Mouse (Mus musculus): ENCODE data around the gene Rnasel. TPM values are rescaled to one million over a fixed set of nuclear protein-coding genes. Genes with fewer than 3 reads are reported as not detected.
"Not testable (repeated sequence)": the region's sequence is repeated elsewhere in the genome, so short reads cannot be mapped to it uniquely, and the experiment has no call there.

Rnasel gene
- total RNA-seq, 1 experiment: not detected

- H3K4me3 ChIP-seq (ENCODE audit: insufficient read depth in 1 of 2, low read depth in 1 of 2, low read length in 2 of 2, poor library complexity in 1 of 2, severe bottlenecking in 1 of 2): peak overlapping the region in 1 of 2 experiments; percentile 72; a peak in 2 of 4 replicates
- TF ChIP-seq ZC3H11A (IDR thresholded peaks at IDR 0.05; ENCODE audit: borderline replicate concordance, low read depth, low read length): no peak
- TF ChIP-seq HCFC1 (IDR thresholded peaks at IDR 0.05; ENCODE audit: borderline replicate concordance, insufficient read depth, low read length): no peak
- TF ChIP-seq CHD2 (IDR thresholded peaks at IDR 0.05; ENCODE audit: low read depth, low read length): no peak
- H3K27ac ChIP-seq (ENCODE audit: insufficient read depth, low read depth, low read length, poor library complexity, severe bottlenecking): no peak overlapping the region
- in situ Hi-C loops (cut with MboI; ENCODE audit: low sequenced_read_pairs in 2 of 2, unreplicated experiment in 2 of 2): no loop called here
- H3K9ac ChIP-seq (ENCODE audit: insufficient read depth, low read depth, low read length, poor library complexity, severe bottlenecking): no peak overlapping the region
- DNase-seq (ENCODE audit: low read depth, low spot score): peak; percentile 68
- peaks cover 0 to 2% of the 10 kb centered on the region in 2 experiments; a peak in 1 of 4 replicates for H3K4me1 ChIP-seq (ENCODE audit: control insufficient read depth in 2 of 2, insufficient read depth in 2 of 2, low read length in 2 of 2, poor library complexity in 1 of 2)
- H3K36me3 ChIP-seq (ENCODE audit: control insufficient read depth, insufficient read depth, low read length, poor library complexity, severe bottlenecking): no peaks in the 10 kb centered on the region
- H3K9me3 ChIP-seq (ENCODE audit: control insufficient read depth, insufficient read depth, low read depth, low read length): no peaks in the 10 kb centered on the region
Observed at GRCm38 (mm10) chr1:153766298-153766697, 17.1 kb downstream of the Rnasel start.

- DNase-seq (ENCODE audit: low read depth, low spot score): no peak
- TF ChIP-seq ZC3H11A (IDR thresholded peaks at IDR 0.05; ENCODE audit: borderline replicate concordance, low read depth, low read length) (no peak), MAFK (IDR thresholded peaks at IDR 0.05; ENCODE audit: insufficient read depth, low read depth, low read length) (no peak), CHD2 (IDR thresholded peaks at IDR 0.05; ENCODE audit: low read depth, low read length) (no peak), ZNF384 (IDR thresholded peaks at IDR 0.05; ENCODE audit: low read depth, low read length) (no peak), HCFC1 (IDR thresholded peaks at IDR 0.05; ENCODE audit: borderline replicate concordance, insufficient read depth, low read length) (no peak)
- in situ Hi-C loops (cut with MboI; ENCODE audit: low sequenced_read_pairs in 2 of 2, unreplicated experiment in 2 of 2): no loop called here
Observed at GRCm38 (mm10) chr1:153767281-153767680, 18.1 kb downstream of the Rnasel start.

GRCm38 (mm10) chr1:153768465-153768864 lies 19.2 kb downstream of the Rnasel start:
- no peak for DNase-seq (ENCODE audit: low read depth, low spot score)
- Histone ChIP-seq H3K9me3 (ENCODE audit: control insufficient read depth, insufficient read depth, low read depth, low read length) (no peaks in the 10 kb centered on the region), H3K36me3 (ENCODE audit: control insufficient read depth, insufficient read depth, low read length, poor library complexity, severe bottlenecking) (no peaks in the 10 kb centered on the region), H3K27ac (ENCODE audit: insufficient read depth, low read depth, low read length, poor library complexity, severe bottlenecking) (no peak overlapping the region), H3K4me3 (ENCODE audit: insufficient read depth in 1 of 2, low read depth in 1 of 2, low read length in 2 of 2, poor library complexity in 1 of 2, severe bottlenecking in 1 of 2) (no peak overlapping the region), H3K4me1 (ENCODE audit: control insufficient read depth in 2 of 2, insufficient read depth in 2 of 2, low read length in 2 of 2, poor library complexity in 1 of 2) (peaks cover 0 to 2% of the 10 kb centered on the region in 2 experiments; a peak in 1 of 4 replicates), H3K9ac (ENCODE audit: insufficient read depth, low read depth, low read length, poor library complexity, severe bottlenecking) (no peak overlapping the region)
- in situ Hi-C loops (cut with MboI; ENCODE audit: low sequenced_read_pairs in 2 of 2, unreplicated experiment in 2 of 2): no loop called here
- TF ChIP-seq HCFC1 (IDR thresholded peaks at IDR 0.05; ENCODE audit: borderline replicate concordance, insufficient read depth, low read length) (no peak), ZC3H11A (IDR thresholded peaks at IDR 0.05; ENCODE audit: borderline replicate concordance, low read depth, low read length) (no peak), ZNF384 (IDR thresholded peaks at IDR 0.05; ENCODE audit: low read depth, low read length) (no peak), MAFK (IDR thresholded peaks at IDR 0.05; ENCODE audit: insufficient read depth, low read depth, low read length) (no peak), CHD2 (IDR thresholded peaks at IDR 0.05; ENCODE audit: low read depth, low read length) (no peak)

More at GRCm38 (mm10) chr1:153767281-153767680, 18.1 kb downstream of the Rnasel start:
- Histone ChIP-seq H3K36me3 (ENCODE audit: control insufficient read depth, insufficient read depth, low read length, poor library complexity, severe bottlenecking) (no peaks in the 10 kb centered on the region), H3K4me1 (ENCODE audit: control insufficient read depth in 2 of 2, insufficient read depth in 2 of 2, low read length in 2 of 2, poor library complexity in 1 of 2) (peaks cover 0 to 2% of the 10 kb centered on the region in 2 experiments; a peak in 1 of 4 replicates), H3K9me3 (ENCODE audit: control insufficient read depth, insufficient read depth, low read depth, low read length) (no peaks in the 10 kb centered on the region), H3K27ac (ENCODE audit: insufficient read depth, low read depth, low read length, poor library complexity, severe bottlenecking) (no peak overlapping the region), H3K9ac (ENCODE audit: insufficient read depth, low read depth, low read length, poor library complexity, severe bottlenecking) (no peak overlapping the region), H3K4me3 (ENCODE audit: insufficient read depth in 1 of 2, low read depth in 1 of 2, low read length in 2 of 2, poor library complexity in 1 of 2, severe bottlenecking in 1 of 2) (no peak overlapping the region)

- H3K27ac ChIP-seq (ENCODE audit: insufficient read depth, low read depth, low read length, poor library complexity, severe bottlenecking); in situ Hi-C loops (cut with MboI; ENCODE audit: low sequenced_read_pairs in 2 of 2, unreplicated experiment in 2 of 2); H3K4me1 ChIP-seq (ENCODE audit: control insufficient read depth in 2 of 2, insufficient read depth in 2 of 2, low read length in 2 of 2, poor library complexity in 1 of 2); H3K9ac ChIP-seq (ENCODE audit: insufficient read depth, low read depth, low read length, poor library complexity, severe bottlenecking); H3K36me3 ChIP-seq (ENCODE audit: control insufficient read depth, insufficient read depth, low read length, poor library complexity, severe bottlenecking); H3K4me3 ChIP-seq (ENCODE audit: insufficient read depth in 1 of 2, low read depth in 1 of 2, low read length in 2 of 2, poor library complexity in 1 of 2, severe bottlenecking in 1 of 2); DNase-seq (ENCODE audit: low read depth, low spot score); H3K9me3 ChIP-seq (ENCODE audit: control insufficient read depth, insufficient read depth, low read depth, low read length): not testable (repeated sequence)
Observed at GRCm38 (mm10) chr1:153769571-153769970, 20.3 kb downstream of the Rnasel start.

GRCm38 (mm10) chr1:153769998-153770775 lies 21.0 kb downstream of the Rnasel start:
- Histone ChIP-seq H3K36me3 (ENCODE audit: control insufficient read depth, insufficient read depth, low read length, poor library complexity, severe bottlenecking) (no peaks in the 10 kb centered on the region), H3K4me3 (ENCODE audit: insufficient read depth in 1 of 2, low read depth in 1 of 2, low read length in 2 of 2, poor library complexity in 1 of 2, severe bottlenecking in 1 of 2) (no peak overlapping the region), H3K9ac (ENCODE audit: insufficient read depth, low read depth, low read length, poor library complexity, severe bottlenecking) (no peak overlapping the region), H3K4me1 (ENCODE audit: control insufficient read depth in 2 of 2, insufficient read depth in 2 of 2, low read length in 2 of 2, poor library complexity in 1 of 2) (peaks cover 0 to 2% of the 10 kb centered on the region in 2 experiments; a peak in 1 of 4 replicates), H3K9me3 (ENCODE audit: control insufficient read depth, insufficient read depth, low read depth, low read length) (no peaks in the 10 kb centered on the region), H3K27ac (ENCODE audit: insufficient read depth, low read depth, low read length, poor library complexity, severe bottlenecking) (no peak overlapping the region)
- in situ Hi-C loops (cut with MboI; ENCODE audit: low sequenced_read_pairs in 2 of 2, unreplicated experiment in 2 of 2): no loop called here
- no peak for DNase-seq (ENCODE audit: low read depth, low spot score)
- TF ChIP-seq ZNF384 (IDR thresholded peaks at IDR 0.05; ENCODE audit: low read depth, low read length) (no peak), CHD2 (IDR thresholded peaks at IDR 0.05; ENCODE audit: low read depth, low read length) (no peak)
